Mouse (Mus musculus) CH12.LX (cell line): ENCODE measurements around the gene Enkd1. TPM values are rescaled to one million over a fixed set of nuclear protein-coding genes. Genes with fewer than 3 reads are reported as not detected.

Experiments
- DNase-seq: peaks from one replicate; pipeline ENCODE4 v3.0.0-alpha.2; 2013; ENCODE audit errors: extremely low read depth
- H3K27ac ChIP-seq: 2 replicates; pipeline ENCODE4 v1.5.1; 2012; ENCODE audit warnings: low read depth, mild to moderate bottlenecking, control low read depth, moderate library complexity; ENCODE audit not compliant: insufficient read depth
- H3K27me3 ChIP-seq: replicated peaks from 2 replicates; pipeline ENCODE3; 2012; ENCODE audit warnings: inconsistent platforms
- H3K36me3 ChIP-seq, 2 experiments: replicated peaks in 1 of 2; 2 replicates each; pipeline versions ENCODE3 to v1.6.1; 2012; ENCODE audit warnings: inconsistent platforms in 1 of 2, low read length in 1 of 2, mild to moderate bottlenecking in 1 of 2, mixed read lengths in 1 of 2, moderate library complexity in 1 of 2; ENCODE audit not compliant: control insufficient read depth in 1 of 2, insufficient read depth in 1 of 2
- H3K4me1 ChIP-seq, 2 experiments: 2 replicates each; pipeline ENCODE4 v1.6.1; 2012; ENCODE audit warnings: inconsistent platforms in 1 of 2, moderate library complexity in 1 of 2; ENCODE audit not compliant: insufficient read depth in 2 of 2, control insufficient read depth in 1 of 2
- H3K4me2 ChIP-seq: 2 replicates; pipeline ENCODE4 v1.6.1; 2012; ENCODE audit warnings: low read depth, mild to moderate bottlenecking, control low read depth; ENCODE audit not compliant: poor library complexity, insufficient read depth, severe bottlenecking
- H3K4me3 ChIP-seq, 3 experiments: fragments of 150-350 bp in 1 of 3; sonication (generic) in 1 of 3; replicated peaks in 1 of 3; 2 replicates each; pipeline versions ENCODE3 to v1.5.1; 2011 to 2012; ENCODE audit warnings: low read depth in 2 of 3, low read length in 2 of 3, mild to moderate bottlenecking in 2 of 3, moderate library complexity in 2 of 3, control low read depth in 1 of 3, improper control_type of control experiment in 1 of 3, inconsistent platforms in 1 of 3, mixed read lengths in 1 of 3; ENCODE audit not compliant: poor library complexity in 1 of 3
- H3K79me2 ChIP-seq: replicated peaks from 2 replicates; pipeline ENCODE4 v1.6.1; 2012; ENCODE audit warnings: mild to moderate bottlenecking, moderate library complexity; ENCODE audit not compliant: control insufficient read depth, poor library complexity, insufficient read depth, severe bottlenecking; ENCODE audit errors: extremely low read depth
- H3K9ac ChIP-seq: 2 replicates; pipeline ENCODE4 v1.6.1; 2012; ENCODE audit warnings: low read depth, mild to moderate bottlenecking, control low read depth, moderate library complexity; ENCODE audit not compliant: insufficient read depth
- H3K9me3 ChIP-seq: replicated peaks from 2 replicates; pipeline ENCODE3; 2012; ENCODE audit warnings: low read length, inconsistent platforms, mixed read lengths
- BHLHE40 ChIP-seq: IDR thresholded peaks from 2 replicates; pipeline ENCODE4 v1.6.1; 2011; ENCODE audit warnings: mild to moderate bottlenecking, low read depth, low read length, improper control_type of control experiment
- CTCF ChIP-seq, 2 experiments: IDR thresholded peaks in 1 of 2; conservative IDR thresholded peaks in 1 of 2; 2 replicates each; pipeline ENCODE4 v1.5.1; 2011 to 2012; ENCODE audit warnings: low read depth in 2 of 2, low read length in 2 of 2, improper control_type of control experiment in 1 of 2, inconsistent platforms in 1 of 2, mild to moderate bottlenecking in 1 of 2, moderate library complexity in 1 of 2
- E2F4 ChIP-seq: IDR thresholded peaks from 2 replicates; pipeline ENCODE4 v1.6.1; 2011; ENCODE audit warnings: low read depth, low read length, improper control_type of control experiment; ENCODE audit not compliant: insufficient replicate concordance
- ELF1 ChIP-seq: IDR thresholded peaks from 2 replicates; pipeline ENCODE4 v1.6.1; 2014; ENCODE audit warnings: low read depth, mild to moderate bottlenecking, inconsistent platforms, low read length, improper control_type of control experiment
- GABPA ChIP-seq: IDR thresholded peaks from 2 replicates; pipeline ENCODE4 v1.6.1; 2012; ENCODE audit warnings: low read depth, low read length, improper control_type of control experiment, inconsistent platforms; ENCODE audit not compliant: insufficient replicate concordance
- HCFC1 ChIP-seq: IDR thresholded peaks from 2 replicates; pipeline ENCODE4 v1.6.1; 2012; ENCODE audit warnings: low read depth, mild to moderate bottlenecking, inconsistent platforms, low read length, improper control_type of control experiment
- JUN ChIP-seq: IDR thresholded peaks from 2 replicates; pipeline ENCODE4 v1.6.1; 2011; ENCODE audit warnings: low read depth, mild to moderate bottlenecking, low read length, improper control_type of control experiment, moderate library complexity; ENCODE audit not compliant: insufficient read depth
- JUND ChIP-seq: conservative IDR thresholded peaks from 2 replicates; pipeline ENCODE4 v1.6.1; 2011; ENCODE audit warnings: low read depth, low read length, improper control_type of control experiment
- KAT2A ChIP-seq: IDR thresholded peaks from 2 replicates; pipeline ENCODE4 v1.6.1; 2012; ENCODE audit warnings: low read length, improper control_type of control experiment, inconsistent platforms; ENCODE audit not compliant: insufficient replicate concordance
- MAFK ChIP-seq: IDR thresholded peaks from 2 replicates; pipeline ENCODE4 v1.6.1; 2011; ENCODE audit warnings: low read length, improper control_type of control experiment; ENCODE audit not compliant: insufficient replicate concordance
- MAZ ChIP-seq: IDR thresholded peaks from 2 replicates; pipeline ENCODE4 v1.6.1; 2012; ENCODE audit warnings: low read depth, mild to moderate bottlenecking, inconsistent platforms, low read length, improper control_type of control experiment, moderate library complexity
- MEF2A ChIP-seq: IDR thresholded peaks from 2 replicates; pipeline ENCODE4 v1.6.1; 2014; ENCODE audit warnings: low read depth, mild to moderate bottlenecking, inconsistent platforms, low read length, improper control_type of control experiment, borderline replicate concordance
- NELFE ChIP-seq: IDR thresholded peaks from 2 replicates; pipeline ENCODE4 v1.6.1; 2011; ENCODE audit warnings: low read depth, low read length, improper control_type of control experiment
- PAX5 ChIP-seq: IDR thresholded peaks from 2 replicates; pipeline ENCODE4 v1.6.1; 2012; ENCODE audit warnings: low read length, inconsistent platforms, mixed read lengths
- POLR2A ChIP-seq: IDR thresholded peaks from 2 replicates; pipeline ENCODE4 v1.6.1; 2011; ENCODE audit warnings: low read depth, mild to moderate bottlenecking, improper control_type of control experiment, low read length
- POLR2AphosphoS2 ChIP-seq: IDR thresholded peaks from 2 replicates; pipeline ENCODE4 v1.6.1; 2011; ENCODE audit warnings: low read depth, low read length, improper control_type of control experiment
- SIN3A ChIP-seq: IDR thresholded peaks from 2 replicates; pipeline ENCODE4 v1.6.1; 2012; ENCODE audit warnings: low read length, improper control_type of control experiment, inconsistent platforms
- TBP ChIP-seq: conservative IDR thresholded peaks from 2 replicates; pipeline ENCODE4 v1.6.1; 2011; ENCODE audit warnings: low read depth, low read length, improper control_type of control experiment
- TCF12 ChIP-seq: IDR thresholded peaks from 2 replicates; pipeline ENCODE4 v1.6.1; 2014; ENCODE audit warnings: low read depth, mild to moderate bottlenecking, inconsistent platforms, low read length, improper control_type of control experiment
- UBTF ChIP-seq: IDR thresholded peaks from 2 replicates; pipeline ENCODE4 v1.6.1; 2012; ENCODE audit warnings: low read depth, mild to moderate bottlenecking, inconsistent platforms, low read length, improper control_type of control experiment, moderate library complexity
- ZC3H11A ChIP-seq: IDR thresholded peaks from 2 replicates; pipeline ENCODE4 v1.6.1; 2012; ENCODE audit warnings: low read depth, mild to moderate bottlenecking, inconsistent platforms, low read length, improper control_type of control experiment
- ZKSCAN1 ChIP-seq: IDR thresholded peaks from 2 replicates; pipeline ENCODE4 v1.6.1; 2012; ENCODE audit warnings: low read depth, inconsistent platforms, low read length, improper control_type of control experiment, borderline replicate concordance
- ZMIZ1 ChIP-seq: IDR thresholded peaks from 2 replicates; pipeline ENCODE4 v1.6.1; 2012; ENCODE audit warnings: low read depth, mild to moderate bottlenecking, inconsistent platforms, low read length, improper control_type of control experiment
- ZNF384 ChIP-seq: IDR thresholded peaks from 2 replicates; pipeline ENCODE4 v1.6.1; 2012; ENCODE audit warnings: low read depth, low read length, improper control_type of control experiment, inconsistent platforms
- dilution Hi-C: fragments of 300-500 bp; cut with MboI; formaldehyde crosslinking; loops from 2 replicates; pipeline ENCODE4 v1.14.3; 2020; ENCODE audit warnings: low sequenced_read_pairs; ENCODE audit not compliant: extremely low pct_unique_long_range_greater_than_20kb, extremely low pct_ligation_motif_present
- in situ Hi-C: fragments of 300-500 bp; cut with MboI; formaldehyde crosslinking; loops from 3 replicates; pipeline ENCODE4 v1.14.3; 2019; ENCODE audit warnings: low sequenced_read_pairs, low pct_ligation_motif_present, low pct_unique_long_range_greater_than_20kb, mixed read lengths
- polyA plus RNA-seq: library from polyadenylated mRNA; unstranded; fragments of >175 nt; gene quantifications from 2 replicates; pipeline ENCODE4 v1.2.1, GENCODE M21; 2012; ENCODE audit warnings: low read depth; ENCODE audit not compliant: insufficient read length
- total RNA-seq, 2 experiments: library from RNA; depleted of rRNA; stranded (reverse); fragments of 300-350 nt in 1 of 2; fragments of >200 nt in 1 of 2; gene quantifications; 2 replicates each; pipeline ENCODE4 v1.2.3; 2012 to 2014

The Enkd1 gene
- total and polyA plus RNA-seq, 3 experiments: 15.6 to 35.9 (median 27.4) TPM

DNA sequence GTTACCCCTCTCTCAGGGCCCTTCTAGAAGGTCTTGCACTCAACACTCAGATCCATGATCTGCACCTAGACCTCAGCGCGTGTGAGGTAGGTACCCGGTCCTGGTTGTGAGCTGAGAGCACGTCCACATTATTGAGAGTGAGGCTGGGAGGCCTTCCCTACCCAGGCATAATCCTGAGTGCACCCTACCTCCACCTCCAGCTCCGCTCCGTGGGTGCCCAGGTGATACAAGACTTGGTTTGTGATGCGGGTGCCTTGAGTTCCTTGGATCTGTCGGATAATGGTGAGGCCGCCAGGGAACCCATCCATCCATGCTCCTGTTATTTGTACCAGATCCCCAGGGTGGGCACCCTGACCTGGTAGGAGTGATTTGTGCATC is 18.0 kb downstream of the Enkd1 start:
- Histone ChIP-seq H3K4me3 (no peak overlapping the region), H3K79me2 (no peaks in the 10 kb centered on the region), H3K4me2 (no peak overlapping the region), H3K36me3 (peaks cover 65 to 79% of the 10 kb centered on the region in 2 experiments), H3K27me3 (no peaks in the 10 kb centered on the region), H3K9me3 (peaks cover 8% of the 10 kb centered on the region), H3K27ac (no peak overlapping the region), H3K4me1 (peaks cover 2 to 29% of the 10 kb centered on the region in 2 experiments; a peak in 2 of 4 replicates), H3K9ac (no peak overlapping the region)
- no peak for DNase-seq
- in situ Hi-C loops: loop anchor here (5.0 kb wide), 1 partner anchor 53 kb away; the partner anchor contains the start of genes Agrp and Ctcf
- no peak for TF ChIP-seq UBTF
- TF ChIP-seq GABPA: no peak
- TF ChIP-seq ZC3H11A: no peak
- no peak for TF ChIP-seq HCFC1
- TF ChIP-seq TBP: no peak
- no peak for TF ChIP-seq NELFE
- no peak for TF ChIP-seq MEF2A
- TF ChIP-seq MAZ: no peak
- no peak for TF ChIP-seq POLR2AphosphoS2
- no peak for TF ChIP-seq CTCF (conservative IDR thresholded peaks at IDR 0.05 in 1 of 2, IDR thresholded peaks at IDR 0.05 in 1 of 2; ENCODE audit: low read depth in 2 of 2, low read length in 2 of 2)
- TF ChIP-seq ZNF384: no peak
- no peak for TF ChIP-seq TCF12
- no peak for TF ChIP-seq JUN
- TF ChIP-seq E2F4: no peak
- TF ChIP-seq BHLHE40: no peak
- TF ChIP-seq MAFK: no peak
- no peak for TF ChIP-seq SIN3A
- no peak for TF ChIP-seq PAX5
- no peak for TF ChIP-seq ZMIZ1
- TF ChIP-seq ELF1: no peak
- TF ChIP-seq, all 38 proteins: peak for 0
- dilution Hi-C loops: no loop called here

DNA sequence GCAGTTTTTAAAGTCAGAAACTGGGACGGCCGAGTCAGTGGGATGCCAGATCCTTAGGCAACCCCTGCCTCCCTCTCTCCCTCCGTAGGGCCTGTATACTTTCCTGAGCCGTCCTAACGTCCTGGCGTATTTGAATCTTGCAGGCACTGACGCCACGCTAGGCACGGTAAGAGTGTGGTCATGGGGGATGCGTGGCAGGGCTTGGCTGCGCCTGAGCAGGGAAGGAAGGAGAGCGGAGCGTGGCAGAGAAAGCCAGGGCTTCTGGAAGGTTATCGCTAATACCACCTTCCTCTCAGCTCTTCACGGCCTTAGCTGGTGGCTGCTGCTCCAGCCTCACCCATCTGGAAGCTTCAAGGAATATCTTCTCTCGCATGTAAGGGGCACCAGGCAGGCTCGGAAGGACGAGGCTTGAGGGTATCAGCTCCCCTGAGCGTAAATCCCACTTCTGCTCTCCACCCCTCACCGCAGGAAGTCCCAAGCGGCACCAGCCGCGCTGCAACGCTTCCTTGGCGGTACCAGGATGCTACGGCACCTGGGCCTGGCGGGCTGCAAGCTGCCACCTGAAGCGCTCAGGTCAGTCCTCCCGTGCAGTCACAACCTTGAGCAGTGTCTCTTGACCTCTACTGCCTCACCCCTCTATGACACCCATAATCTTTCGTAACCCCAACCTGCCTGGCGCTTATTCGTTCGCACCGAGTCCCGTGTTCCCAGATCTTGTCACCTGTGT is 18.6 kb downstream of the Enkd1 start:
- H3K4me2 ChIP-seq: no peak overlapping the region
- in situ Hi-C loops (loop anchor here (5.0 kb wide), 1 partner anchor 52 kb away; the partner anchor contains the start of genes Agrp and Ctcf), dilution Hi-C loops (no loop called here)
- no peaks in the 10 kb centered on the region for H3K79me2 ChIP-seq
- peaks cover 59 to 75% of the 10 kb centered on the region in 2 experiments for H3K36me3 ChIP-seq
- H3K4me1 ChIP-seq: peaks cover 2 to 34% of the 10 kb centered on the region in 2 experiments; a peak in 2 of 4 replicates
- H3K9me3 ChIP-seq: peaks cover 8% of the 10 kb centered on the region
- DNase-seq: no peak
- no peaks in the 10 kb centered on the region for H3K27me3 ChIP-seq
- no peak overlapping the region for H3K9ac ChIP-seq
- H3K4me3 ChIP-seq: no peak overlapping the region
- H3K27ac ChIP-seq: no peak overlapping the region
- TF ChIP-seq ZKSCAN1 (no peak), JUND (no peak), KAT2A (no peak), E2F4 (no peak), POLR2A (no peak)
